Mouse (Mus musculus) heart, adult 2 months (tissue): ENCODE measurements around the gene Nup107. TPM values are rescaled to one million over a fixed set of nuclear protein-coding genes. Genes with fewer than 3 reads are reported as not detected.

ENCODE experiments used
- DNase-seq, 2 experiments: peaks; one replicate each; pipeline ENCODE4 v3.0.0; 2021
- H3K27ac ChIP-seq: fragments of 200-600 bp; 2 replicates; pipeline ENCODE4 v1.8.1; 2022
- H3K27me3 ChIP-seq: fragments of 200-500 bp; 2 replicates; pipeline ENCODE4 v1.6.1; 2012; ENCODE audit warnings: mild to moderate bottlenecking, low read length, inconsistent platforms, mixed read lengths; ENCODE audit not compliant: control insufficient read depth, insufficient read depth
- H3K36me3 ChIP-seq: fragments of 200-500 bp; 2 replicates; pipeline ENCODE4 v1.6.1; 2012; ENCODE audit warnings: low read length, inconsistent platforms; ENCODE audit not compliant: control insufficient read depth, insufficient read depth
- H3K4me1 ChIP-seq: fragments of 200-500 bp; 2 replicates; pipeline ENCODE4 v1.6.1; 2011; ENCODE audit warnings: low read length; ENCODE audit not compliant: control insufficient read depth, insufficient read depth
- H3K4me3 ChIP-seq: fragments of 200-600 bp; 2 replicates; pipeline ENCODE4 v1.8.1; 2022
- H3K79me2 ChIP-seq: fragments of 200-500 bp; replicated peaks from 2 replicates; pipeline ENCODE4 v1.6.1; 2012; ENCODE audit warnings: mild to moderate bottlenecking, inconsistent platforms, low read length, moderate library complexity, mixed read lengths; ENCODE audit not compliant: control insufficient read depth, insufficient read depth
- H3K9ac ChIP-seq: fragments of 200-500 bp; 2 replicates; pipeline ENCODE4 v1.6.1; 2012; ENCODE audit warnings: low read depth, mild to moderate bottlenecking, control low read depth, inconsistent platforms, low read length, mixed read lengths
- CTCF ChIP-seq: fragments of 200-600 bp; IDR thresholded peaks from 2 replicates; pipeline ENCODE4 v1.8.1; 2022; ENCODE audit warnings: antibody characterized with exemption, mild to moderate bottlenecking, moderate library complexity
- EP300 ChIP-seq: fragments of 200-500 bp; IDR thresholded peaks from 2 replicates; pipeline ENCODE4 v1.6.1; 2011; ENCODE audit warnings: low read depth, low read length, control low read depth; ENCODE audit not compliant: insufficient read depth
- POLR2A ChIP-seq: fragments of 200-500 bp; IDR thresholded peaks from 2 replicates; pipeline ENCODE4 v1.6.1; 2011; ENCODE audit warnings: mild to moderate bottlenecking, low read depth, low read length, control low read depth; ENCODE audit not compliant: insufficient read depth
- WGBS: fragments of 180-500 bp; shearing (Covaris S2); methylation state at CpG from one replicate; pipeline ENCODE4 v1.1.7; 2018; 5-methylcytosine and 5-hydroxymethylcytosine counted together
- intact Hi-C: fragments of 180-260 bp; cut with DNase I; formaldehyde crosslinking; loops from one replicate; pipeline ENCODE4 v1.15.1; 2025
- polyA plus RNA-seq: library from polyadenylated mRNA; depleted of rRNA; stranded (reverse); fragments of >200 nt; gene quantifications from 2 replicates; pipeline ENCODE4 v1.2.3, GENCODE M21; 2012
- total RNA-seq, 2 experiments: library from RNA; stranded (reverse); gene quantifications; 2 replicates each; pipeline ENCODE4 v1.2.3; 2021

Gene Nup107
- total and polyA plus RNA-seq, 3 experiments, result 4.9 to 8.6 (median 7.0) TPM

- H3K9ac ChIP-seq, result no peak overlapping the region
- H3K36me3 ChIP-seq, result no peaks in the 10 kb centered on the region
- H3K4me1 ChIP-seq, result no peaks in the 10 kb centered on the region
- no peak for DNase-seq
- H3K79me2 ChIP-seq, result no peaks in the 10 kb centered on the region
- no peaks in the 10 kb centered on the region for H3K27me3 ChIP-seq
- intact Hi-C loops, result loop anchor here (5.0 kb wide), 1 partner anchor 380 kb away; no protein-coding TSS in a partner anchor
- H3K27ac ChIP-seq, result no peak overlapping the region
- 82% methylated on average over 5 of the region's 5 CpGs for WGBS
- no peak overlapping the region for H3K4me3 ChIP-seq
- TF ChIP-seq POLR2A (no peak), EP300 (no peak), CTCF (no peak)
Measured at GRCm38 (mm10) chr10:117732184-117732583, 60.3 kb downstream of the Nup107 start.

- Histone ChIP-seq H3K4me1 (no peaks in the 10 kb centered on the region), H3K4me3 (no peak overlapping the region), H3K9ac (no peak overlapping the region), H3K27ac (no peak overlapping the region), H3K27me3 (no peaks in the 10 kb centered on the region), H3K79me2 (no peaks in the 10 kb centered on the region), H3K36me3 (no peaks in the 10 kb centered on the region)
- 45% methylated on average over 15 of the region's 15 CpGs for WGBS
- intact Hi-C loops, result loop anchor here (5.0 kb wide), 1 partner anchor 381 kb away; no protein-coding TSS in a partner anchor
- TF ChIP-seq EP300 (0 out of 2 replicates have a peak, but pooled peaks have one; percentile 51), POLR2A (no peak), CTCF (peak; percentile 85)
- peak; percentile 50 to 59 for DNase-seq
Measured at GRCm38 (mm10) chr10:117731244-117732101, 61.0 kb downstream of the Nup107 start.

- no peaks in the 10 kb centered on the region for H3K27me3 ChIP-seq
- H3K36me3 ChIP-seq, result no peaks in the 10 kb centered on the region
- no peaks in the 10 kb centered on the region for H3K79me2 ChIP-seq
- no peak overlapping the region for H3K9ac ChIP-seq
- no peak for DNase-seq
- H3K4me3 ChIP-seq, result no peak overlapping the region
- H3K4me1 ChIP-seq, result no peaks in the 10 kb centered on the region
- TF ChIP-seq CTCF (no peak), POLR2A (no peak), EP300 (no peak)
- intact Hi-C loops, result loop anchor here (5.0 kb wide), 1 partner anchor 382 kb away; no protein-coding TSS in a partner anchor
- no peak overlapping the region for H3K27ac ChIP-seq
- WGBS, result 90% methylated on average over 12 of the region's 12 CpGs
Measured at GRCm38 (mm10) chr10:117730637-117731203, 61.8 kb downstream of the Nup107 start.

- no peak overlapping the region for H3K9ac ChIP-seq
- H3K27ac ChIP-seq, result no peak overlapping the region
- TF ChIP-seq CTCF (no peak), POLR2A (no peak), EP300 (no peak)
- H3K27me3 ChIP-seq, result no peaks in the 10 kb centered on the region
- H3K4me3 ChIP-seq, result no peak overlapping the region
- no peaks in the 10 kb centered on the region for H3K4me1 ChIP-seq
- WGBS, result 86% methylated on average over 7 of the region's 7 CpGs
- DNase-seq, result no peak
- intact Hi-C loops, result loop anchor here (5.0 kb wide), 1 partner anchor 382 kb away; no protein-coding TSS in a partner anchor
- no peaks in the 10 kb centered on the region for H3K79me2 ChIP-seq
- H3K36me3 ChIP-seq, result no peaks in the 10 kb centered on the region
Measured at GRCm38 (mm10) chr10:117730140-117730539, 62.4 kb downstream of the Nup107 start.

GRCm38 (mm10) chr10:117729139-117729814 is 63.2 kb downstream of the Nup107 start:
- no peak for TF ChIP-seq CTCF
- TF ChIP-seq POLR2A, result no peak
- no peak for TF ChIP-seq EP300
- WGBS, result 70% methylated on average over 11 of the region's 11 CpGs
- no peaks in the 10 kb centered on the region for H3K4me1 ChIP-seq
- H3K4me3 ChIP-seq, result no peak overlapping the region
- intact Hi-C loops, result no loop called here
- H3K79me2 ChIP-seq, result no peaks in the 10 kb centered on the region
- no peak overlapping the region for H3K27ac ChIP-seq
- no peaks in the 10 kb centered on the region for H3K36me3 ChIP-seq
- no peak overlapping the region for H3K9ac ChIP-seq
- H3K27me3 ChIP-seq, result no peaks in the 10 kb centered on the region
- DNase-seq, result no peak

GRCm38 (mm10) chr10:117728574-117728973 is 63.9 kb downstream of the Nup107 start:
- DNase-seq, result no peak
- no peaks in the 10 kb centered on the region for H3K4me1 ChIP-seq
- no peak for TF ChIP-seq EP300
- no peak for TF ChIP-seq POLR2A
- TF ChIP-seq CTCF, result no peak
- H3K9ac ChIP-seq, result no peak overlapping the region
- no peaks in the 10 kb centered on the region for H3K36me3 ChIP-seq
- H3K27ac ChIP-seq, result no peak overlapping the region
- H3K4me3 ChIP-seq, result no peak overlapping the region
- WGBS, result 69% methylated on average over 5 of the region's 5 CpGs
- H3K79me2 ChIP-seq, result no peaks in the 10 kb centered on the region
- no peaks in the 10 kb centered on the region for H3K27me3 ChIP-seq
- intact Hi-C loops, result no loop called here
